Mouse (Mus musculus) duodenum, adult 2 months (tissue): Measurements from ENCODE around the gene Tub. TPM values are rescaled to one million over a fixed set of nuclear protein-coding genes. Genes with fewer than 3 reads are reported as not detected.

Experiments
- polyA plus RNA-seq: library from polyadenylated mRNA; depleted of rRNA; stranded (reverse); fragments of >200 nt; gene quantifications from 2 replicates; pipeline ENCODE4 v1.2.3, GENCODE M21; 2012; ENCODE audit warnings: low replicate concordance; rRNA removed

The Tub gene
- 0.44 and 0.92 TPM in 2 replicates for polyA plus RNA-seq

GRCm38 (mm10) chr7:108950312-108950761 is at the start of gene Tub:
Gene Tub (plus strand): TSS chr7:108950338.

DNA sequence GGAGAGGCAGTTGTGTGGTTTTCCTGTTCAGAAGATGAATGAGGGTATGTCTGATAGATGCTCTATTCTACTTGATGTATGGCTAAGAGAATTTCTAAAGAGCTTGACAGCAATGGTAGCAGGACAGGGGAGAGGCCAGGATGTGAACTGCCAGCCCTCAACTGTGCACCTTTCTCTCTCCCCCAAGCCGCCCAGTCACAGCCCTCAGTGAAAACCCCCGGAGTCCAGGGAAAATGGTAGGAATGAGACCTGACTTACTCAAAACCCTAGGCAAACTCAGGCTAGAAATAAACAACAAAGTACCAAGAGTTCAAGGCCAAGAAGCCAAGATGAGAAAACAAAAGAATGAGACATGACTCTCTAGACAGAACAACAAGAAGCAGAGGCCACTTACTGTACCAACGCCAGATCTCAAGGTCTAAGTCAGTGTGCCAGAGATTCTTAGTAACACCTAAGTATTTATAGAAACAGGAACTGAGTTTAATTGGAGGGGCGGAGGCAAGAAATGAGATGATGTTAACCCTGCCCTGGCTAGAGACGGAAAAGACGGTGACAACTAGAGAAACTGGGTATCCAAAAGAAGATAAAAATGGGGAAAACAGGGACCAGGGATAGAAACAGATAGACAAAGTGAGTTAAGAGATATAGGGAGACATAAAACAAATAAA is 20.3 kb upstream of the Tub start, which contains the start of gene Nlrp10:
Gene Nlrp10, minus strand, starts transcription at position 453 of the 668 bp plus-strand sequence.

GRCm38 (mm10) chr7:108933794-108934731 is 16.1 kb upstream of the Tub start, which contains the start of gene Eif3f:
Gene Eif3f (plus strand): TSS chr7:108934417.

DNA sequence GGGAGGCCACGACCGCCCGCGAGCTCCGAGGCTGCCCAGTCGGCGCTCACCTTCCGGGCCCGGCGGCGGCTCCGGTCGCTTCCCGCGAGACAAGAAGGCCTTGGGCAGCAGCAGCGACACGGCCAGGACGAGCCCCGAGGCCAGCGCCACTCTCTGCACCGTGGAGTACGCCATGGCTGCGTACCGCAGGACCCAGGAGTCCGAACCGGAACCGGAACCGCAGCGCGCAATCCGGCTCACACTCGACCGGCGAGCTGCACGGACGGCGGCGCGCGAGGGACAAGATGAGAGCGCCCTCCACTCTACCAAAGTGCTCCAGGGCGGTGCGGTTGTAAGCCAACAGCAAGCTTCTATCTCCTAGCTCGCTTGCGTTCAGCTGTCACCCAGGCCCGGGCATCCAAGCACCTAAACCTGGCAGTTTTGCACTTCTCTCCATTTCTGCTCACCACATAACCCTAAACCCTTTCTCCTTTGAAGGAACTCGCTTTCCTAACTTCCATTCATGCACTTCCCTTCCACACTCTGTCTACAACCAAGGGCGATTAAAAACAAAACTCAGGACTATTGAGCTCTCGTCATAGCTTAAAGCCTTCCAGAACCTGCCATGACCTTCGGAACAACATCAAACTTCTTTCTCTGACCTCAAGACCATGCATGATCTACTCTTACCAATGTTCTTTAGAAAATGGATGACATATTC is 133.1 kb downstream of the Tub start, which contains the start of gene Ric3:
Gene Ric3, minus strand, starts transcription at position 219 of the 700 bp plus-strand sequence.

Other genes with a start within 250 kb of the Tub start
- gene Olfr512, start 237.0 kb upstream of the Tub start, polyA plus RNA-seq, result not detected in 2 replicates
- gene Olfr513, start 199.4 kb upstream of the Tub start, polyA plus RNA-seq, result not detected in 2 replicates
- not detected in 2 replicates for gene Olfr514, start 124.3 kb upstream of the Tub start, polyA plus RNA-seq
- not detected in 2 replicates for gene Olfr516, start 99.8 kb upstream of the Tub start, polyA plus RNA-seq
- not detected in 2 replicates for gene Olfr517, start 78.0 kb upstream of the Tub start, polyA plus RNA-seq
- not detected in 2 replicates for gene Olfr518, start 65.3 kb upstream of the Tub start, polyA plus RNA-seq
- not detected in 2 replicates for gene Olfr519, start 55.9 kb upstream of the Tub start, polyA plus RNA-seq
- gene Nlrp10, start 20.2 kb upstream of the Tub start, polyA plus RNA-seq, result 0.04 and 0.07 TPM in 2 replicates
- 278 and 415 TPM in 2 replicates for gene Eif3f, start 15.9 kb upstream of the Tub start, polyA plus RNA-seq
- 0.20 and 2.5 TPM in 2 replicates for gene Ric3, start 133.0 kb downstream of the Tub start, polyA plus RNA-seq
- gene Lmo1, start 224.9 kb downstream of the Tub start, polyA plus RNA-seq, result 0.82 and 1.8 TPM in 2 replicates